Mouse (Mus musculus): ENCODE data around the gene Zfhx3.

The Zfhx3 gene

DNA sequence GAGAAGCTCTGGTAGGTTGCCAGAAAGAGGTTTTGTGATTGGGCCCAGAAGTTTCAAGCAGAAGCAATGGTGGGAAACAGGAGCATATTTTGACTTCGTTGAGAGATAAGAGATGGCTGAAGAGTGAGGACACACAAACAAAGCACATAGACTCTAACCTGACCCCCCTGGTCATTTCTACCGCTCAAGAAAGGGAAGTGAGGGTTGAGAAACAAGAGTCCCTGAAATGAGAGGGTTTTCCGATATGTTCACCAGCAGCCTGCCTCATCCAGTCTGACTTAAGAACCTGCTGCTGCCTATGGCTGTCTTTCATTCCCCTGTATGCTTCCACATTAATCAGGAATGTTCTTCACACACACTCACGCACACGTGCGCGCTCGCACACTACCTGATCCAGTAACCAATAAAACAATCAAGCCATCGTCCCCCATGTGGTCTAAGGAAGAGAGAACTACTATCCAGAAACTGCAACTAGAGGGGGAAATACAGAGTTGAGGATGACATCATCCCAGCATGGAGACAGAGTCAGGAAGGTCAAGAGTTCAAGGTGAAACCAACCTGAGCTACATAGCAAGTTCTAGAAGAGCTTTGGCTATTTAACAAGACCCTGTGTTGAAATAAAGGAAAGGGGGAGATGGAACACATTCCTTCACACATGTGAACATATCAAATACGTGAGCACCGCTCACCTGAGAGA is 649.7 kb downstream of the Zfhx3 start:
- DNase-seq (ENCODE audit: low read depth, low spot score) = no peak

DNA sequence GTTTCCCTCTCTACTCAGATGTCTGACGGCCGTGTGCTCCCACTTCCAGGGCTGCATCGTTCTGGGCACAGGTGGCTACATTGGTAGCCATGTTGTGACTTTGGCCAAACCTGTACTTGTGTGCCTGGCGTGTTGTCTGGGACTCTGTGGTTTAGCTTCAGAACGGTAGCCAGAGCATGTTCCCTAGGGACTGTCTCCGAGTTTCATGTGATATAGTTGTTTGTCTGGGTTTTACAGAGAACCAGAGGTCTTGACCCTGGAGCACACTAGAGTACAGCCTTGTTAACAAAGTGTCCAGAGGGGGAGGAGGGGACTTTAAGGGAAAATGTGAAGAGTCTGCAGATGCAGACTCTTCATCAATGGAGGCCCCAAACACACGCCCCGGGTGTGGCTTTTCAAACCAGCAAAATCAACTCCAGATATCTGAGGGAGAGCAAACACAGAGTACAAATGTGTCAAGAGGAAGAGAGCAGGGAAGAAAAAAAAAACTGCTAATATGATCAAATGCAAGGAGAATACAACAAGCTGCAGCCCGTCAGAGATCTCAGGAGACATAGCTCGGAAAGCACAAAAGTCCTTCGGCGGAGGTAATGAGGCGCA is 650.6 kb downstream of the Zfhx3 start:
- no peak for DNase-seq (ENCODE audit: low read depth, low spot score)

DNA sequence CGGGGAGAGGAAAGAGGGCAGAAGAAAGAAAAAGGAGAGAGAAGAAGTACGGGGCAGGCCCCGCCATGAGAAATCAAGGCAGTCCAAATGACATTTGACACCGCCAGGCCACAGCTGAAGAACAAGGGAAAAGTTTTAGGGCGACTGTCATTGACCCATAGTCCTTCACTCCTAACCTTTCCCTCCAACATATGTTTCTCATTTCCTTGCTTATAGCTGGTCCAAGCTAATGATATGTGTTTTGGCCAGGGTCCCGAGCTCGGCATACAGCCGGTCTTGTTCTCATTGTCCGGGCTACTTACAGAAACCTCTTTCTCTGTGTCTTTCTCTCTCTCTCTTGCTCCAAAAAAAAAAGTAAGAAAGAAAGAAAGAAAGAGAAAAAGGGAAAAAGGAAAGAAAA is 651.4 kb downstream of the Zfhx3 start:
- DNase-seq (ENCODE audit: low read depth, low spot score) = no peak

DNA sequence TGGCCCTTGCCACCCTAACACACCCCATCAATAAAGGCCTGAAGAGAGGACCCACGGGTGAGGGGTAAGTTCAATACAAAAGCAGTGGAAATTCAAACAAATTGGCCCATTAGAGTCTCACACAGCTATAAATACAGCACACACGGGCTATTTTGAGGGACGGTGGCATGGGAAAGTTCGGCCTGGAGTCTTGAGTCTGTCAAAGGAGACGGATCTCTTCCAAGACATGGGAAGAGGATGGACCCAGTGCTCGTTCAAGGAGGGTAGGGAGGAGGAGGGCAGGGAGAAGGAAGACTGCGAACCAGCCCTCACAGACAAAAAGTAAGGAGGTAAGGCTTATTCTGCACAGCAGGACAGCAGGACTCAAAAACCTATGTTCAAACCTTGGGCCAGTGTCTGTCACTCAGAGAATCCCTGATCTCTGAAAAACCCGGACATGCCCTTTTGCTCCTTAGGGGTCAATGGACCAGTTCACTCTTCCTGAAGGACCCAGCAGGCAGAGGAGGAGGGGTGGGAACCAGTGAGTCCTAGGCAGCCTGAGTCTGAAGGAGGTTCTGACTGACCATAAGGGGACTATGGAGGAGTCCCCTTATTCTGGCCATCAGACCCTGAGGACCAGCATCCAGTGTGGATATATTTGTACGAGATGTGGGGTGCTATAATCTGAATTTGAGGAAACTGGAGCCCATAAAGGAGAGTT is 652.1 kb downstream of the Zfhx3 start:
- DNase-seq (ENCODE audit: low read depth, low spot score) = no peak

DNA sequence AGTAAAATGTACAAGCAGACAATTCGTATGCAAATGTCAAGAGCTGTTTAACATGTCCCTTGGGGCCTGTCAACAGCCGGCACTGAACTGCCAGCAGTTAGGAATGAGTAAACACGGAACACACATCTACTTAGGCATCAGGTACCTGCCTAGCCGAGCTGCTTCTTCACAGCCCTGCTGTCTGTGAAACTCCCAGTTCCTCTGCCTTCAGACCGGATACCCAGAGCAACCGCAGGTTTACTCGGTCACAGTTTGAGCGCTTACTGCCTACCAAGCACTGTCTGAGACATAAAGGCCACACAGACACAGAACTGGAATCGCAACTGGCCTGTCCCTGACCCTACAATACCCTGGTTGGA is 652.6 kb downstream of the Zfhx3 start:
- no peak for DNase-seq (ENCODE audit: low read depth, low spot score)

DNA sequence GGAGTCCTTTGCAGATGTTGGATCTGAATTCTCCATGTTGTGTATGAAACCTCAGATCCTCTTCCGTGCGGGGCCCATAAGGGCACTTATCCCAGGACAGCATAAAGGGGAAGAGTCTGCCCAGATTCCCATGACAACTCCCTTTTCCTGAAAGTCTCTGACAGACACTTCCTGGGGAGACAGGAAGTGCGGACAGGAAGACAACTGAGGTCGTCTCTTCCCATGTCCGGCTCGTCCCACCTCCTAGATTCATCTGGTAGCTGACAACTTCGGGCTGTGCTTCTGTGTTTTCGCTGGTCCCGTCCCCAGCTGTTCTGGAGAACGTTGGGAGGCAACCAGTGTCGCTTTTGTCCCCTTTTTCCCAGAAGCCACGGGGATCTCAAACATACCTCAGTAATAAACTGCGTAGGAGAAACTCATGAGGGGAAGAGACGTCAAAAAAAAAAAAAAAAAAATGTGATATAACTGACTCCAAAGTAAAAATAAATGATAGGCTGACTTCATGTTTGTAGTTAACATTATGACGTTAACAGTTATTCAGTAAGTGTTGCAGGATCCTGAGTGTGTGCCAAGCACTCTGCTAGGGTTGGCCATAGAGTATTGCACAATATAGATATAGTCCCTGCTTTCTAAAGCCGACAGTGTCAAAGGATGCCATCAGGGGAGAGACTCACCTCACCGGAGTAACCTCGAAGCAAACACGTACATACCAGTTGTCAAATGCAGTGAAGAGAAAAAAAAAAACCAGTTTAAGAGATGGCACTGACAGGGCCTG is 653.5 kb downstream of the Zfhx3 start:
- no peak for DNase-seq (ENCODE audit: low read depth, low spot score)

DNA sequence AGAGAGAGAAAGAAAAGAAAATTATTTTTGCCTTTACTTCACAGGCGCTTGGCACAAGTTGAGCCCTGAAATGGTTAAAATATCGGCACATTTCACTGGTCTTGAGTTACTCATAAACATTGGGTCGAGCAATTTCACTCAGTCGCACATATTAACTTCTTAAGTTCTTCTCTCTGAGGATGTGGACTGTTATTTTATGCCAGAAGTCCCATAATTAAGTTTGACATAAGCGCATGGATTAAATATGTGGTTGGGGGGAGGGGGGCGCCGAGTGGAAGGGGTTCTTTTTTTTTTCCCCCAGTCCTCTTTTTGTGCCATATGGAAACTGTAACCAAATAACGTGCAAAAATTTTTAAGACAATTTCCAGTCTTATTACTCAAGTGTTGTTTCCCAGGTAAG is 656.6 kb downstream of the Zfhx3 start:
- no peak for DNase-seq (ENCODE audit: low read depth, low spot score)

DNA sequence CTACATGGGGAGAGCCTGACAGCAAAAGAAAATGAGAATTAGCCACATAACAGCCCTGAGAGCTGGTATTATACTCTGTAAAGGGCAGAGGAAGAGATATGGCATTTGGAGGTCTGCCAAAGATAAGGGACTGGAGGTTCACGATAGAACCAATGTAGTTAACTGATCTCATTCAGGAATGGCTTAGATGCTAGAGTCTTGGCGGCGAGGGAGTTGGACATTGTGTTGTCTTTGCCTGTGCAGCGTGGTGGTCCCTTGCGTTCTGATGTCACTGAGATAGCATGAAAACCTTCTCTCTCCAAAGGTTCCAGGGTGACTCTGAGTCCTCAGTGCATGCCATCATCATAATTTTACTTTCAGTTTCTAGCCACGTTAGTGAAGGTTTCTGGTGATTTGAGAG is 657.1 kb downstream of the Zfhx3 start:
- no peak for DNase-seq (ENCODE audit: low read depth, low spot score)

DNA sequence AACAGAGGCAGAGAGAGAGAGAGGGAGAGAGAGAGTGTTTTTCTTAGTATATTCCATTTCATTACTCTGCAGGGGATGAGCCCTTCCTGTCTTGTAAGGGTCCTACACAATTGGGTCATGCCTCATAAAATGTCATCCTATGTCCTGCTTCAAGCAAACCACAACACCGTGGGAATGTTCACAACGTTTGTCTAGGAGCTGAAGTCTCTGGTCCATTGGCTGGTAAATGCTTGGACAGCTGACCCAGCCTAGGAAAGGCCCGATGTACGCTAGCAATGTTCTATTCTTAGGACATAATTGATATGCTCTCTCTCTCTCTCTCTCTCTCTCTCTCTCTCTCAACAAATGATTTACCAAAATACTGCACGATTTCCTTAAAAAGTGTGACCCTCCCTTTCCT is 666.2 kb downstream of the Zfhx3 start:
- DNase-seq (ENCODE audit: low read depth, low spot score) = no peak

DNA sequence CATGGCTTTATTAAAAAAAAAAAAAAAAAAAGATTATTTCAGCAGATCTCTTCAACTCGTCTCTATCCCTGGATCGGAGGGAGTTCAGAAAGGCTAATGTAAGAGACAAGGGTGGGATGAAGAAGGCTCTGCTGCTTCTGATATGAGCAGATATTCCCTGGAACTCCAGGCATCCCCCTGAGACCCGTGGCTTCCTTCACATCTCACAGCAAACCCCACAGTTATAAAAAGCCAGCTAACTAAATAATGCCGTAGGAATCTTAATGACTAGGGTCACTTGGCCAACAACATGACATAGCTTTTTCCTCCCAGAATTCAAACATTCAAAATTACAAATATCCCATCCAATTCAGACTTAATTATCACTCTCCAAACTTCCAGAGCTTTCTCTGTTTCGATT is 666.7 kb downstream of the Zfhx3 start:
- no peak for DNase-seq (ENCODE audit: low read depth, low spot score)

DNA sequence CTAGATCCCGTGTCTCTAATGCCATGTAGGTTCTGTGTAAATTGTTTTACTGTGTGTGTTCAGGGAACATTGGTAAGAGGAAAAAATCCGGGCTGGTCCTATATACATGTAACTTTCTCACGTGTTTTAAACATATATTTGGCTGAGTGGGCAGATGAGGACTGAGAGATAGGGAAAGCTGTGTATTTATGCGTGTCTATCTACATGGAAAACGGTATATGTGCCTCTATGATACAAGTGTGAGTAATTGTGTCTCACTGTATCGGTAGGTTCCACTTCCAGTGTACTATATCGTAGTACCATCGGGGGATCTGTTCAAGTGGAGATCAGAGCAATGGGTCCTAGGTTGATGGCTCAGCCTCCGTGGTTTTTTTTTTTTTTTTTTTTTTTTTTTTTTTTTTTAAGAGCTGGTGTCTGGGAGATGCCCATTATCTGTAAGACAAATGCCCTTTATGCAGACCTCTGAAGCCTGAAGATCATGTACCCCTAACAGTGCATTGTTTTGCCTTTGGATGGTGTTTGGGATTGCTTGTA is 668.8 kb downstream of the Zfhx3 start:
- no peak for DNase-seq (ENCODE audit: low read depth, low spot score)

DNA sequence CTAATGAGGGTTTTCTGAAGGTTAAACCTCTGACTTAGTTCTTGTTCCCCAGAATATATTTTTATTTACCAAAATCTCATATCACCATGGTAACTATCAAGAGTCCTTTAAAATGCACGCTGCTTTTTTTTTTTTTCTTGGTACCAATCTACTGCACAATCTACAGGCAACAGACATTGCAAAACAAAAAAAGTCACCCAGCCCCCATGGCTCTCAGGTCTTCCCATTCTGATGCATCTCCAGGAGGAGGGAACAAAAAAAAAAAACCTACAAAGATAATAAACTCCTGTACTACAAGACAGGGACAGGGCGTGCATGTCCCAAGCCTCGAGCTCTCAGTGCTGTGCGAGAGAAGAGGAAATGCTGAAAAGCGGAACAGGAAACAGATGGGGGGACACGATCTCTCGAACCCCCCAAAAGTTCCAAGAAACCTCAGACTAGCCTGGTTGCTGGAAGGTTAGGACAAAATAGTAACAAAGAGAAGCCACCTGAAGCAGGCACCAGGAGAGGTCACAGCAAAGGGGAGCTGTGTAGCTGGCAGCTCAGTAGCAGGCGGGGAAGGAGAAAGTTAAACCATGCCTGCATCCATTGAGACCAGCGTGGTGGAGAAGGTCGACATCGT is 669.5 kb downstream of the Zfhx3 start:
- no peak for DNase-seq (ENCODE audit: low read depth, low spot score)

DNA sequence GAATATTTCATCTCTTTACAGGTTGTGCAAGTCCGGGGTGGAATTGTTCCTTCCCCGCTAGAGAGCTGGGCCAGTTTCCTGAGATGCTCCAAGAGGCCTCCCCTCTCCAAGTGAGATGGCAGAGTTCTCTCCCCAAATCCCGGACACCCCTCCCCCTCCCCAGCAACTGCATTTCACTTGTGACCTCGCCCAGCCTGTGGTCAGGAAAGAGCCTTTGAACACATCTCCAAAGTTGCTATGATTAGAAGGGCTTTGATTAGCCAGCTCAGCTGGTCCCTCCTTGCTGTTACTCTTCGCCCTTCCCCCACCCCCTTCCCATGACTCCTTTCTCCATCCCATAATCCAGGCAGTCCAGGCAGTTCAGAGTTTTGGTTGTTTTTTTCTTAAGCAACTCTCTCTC is 670.4 kb downstream of the Zfhx3 start:
- DNase-seq (ENCODE audit: low read depth, low spot score) = no peak

DNA sequence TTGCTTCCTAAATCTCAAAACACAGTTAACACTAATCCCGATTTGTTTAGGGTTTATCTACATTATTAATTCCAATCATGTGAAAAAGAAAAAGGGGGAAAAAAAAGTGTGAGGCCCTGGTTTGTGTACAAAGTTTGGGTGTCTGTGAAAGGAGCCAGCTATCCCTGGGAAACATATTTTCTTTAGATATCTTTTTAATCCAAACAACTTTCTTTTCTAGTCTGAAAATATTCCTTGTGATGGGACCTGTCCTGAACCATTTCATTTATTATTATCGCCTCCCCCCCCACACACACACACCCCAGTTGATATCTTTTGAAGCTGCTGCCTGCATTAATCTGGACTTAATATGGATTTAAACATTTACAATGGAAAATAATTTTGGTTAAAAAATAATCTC is 670.8 kb downstream of the Zfhx3 start:
- no peak for DNase-seq (ENCODE audit: low read depth, low spot score)

DNA sequence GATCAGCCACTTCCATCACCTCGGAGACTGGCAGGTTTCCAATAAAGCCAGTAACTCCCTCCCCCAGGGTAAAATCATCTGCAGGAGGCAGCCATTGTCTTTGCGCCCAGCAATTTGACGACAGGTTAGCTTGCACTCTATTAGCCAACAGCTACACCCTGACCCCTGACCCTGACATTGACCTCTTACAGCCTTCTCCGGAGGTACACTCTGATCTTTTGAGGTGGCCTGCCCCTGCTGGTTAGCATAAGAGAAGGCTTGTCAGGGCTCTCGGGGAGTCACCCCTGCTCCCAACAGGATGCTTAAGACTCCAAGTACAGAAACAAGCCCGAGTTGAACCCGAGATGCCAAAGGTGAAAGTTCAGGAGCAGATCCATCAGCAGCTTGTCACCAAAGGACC is 678.9 kb downstream of the Zfhx3 start:
- DNase-seq (ENCODE audit: low read depth, low spot score) = no peak

DNA sequence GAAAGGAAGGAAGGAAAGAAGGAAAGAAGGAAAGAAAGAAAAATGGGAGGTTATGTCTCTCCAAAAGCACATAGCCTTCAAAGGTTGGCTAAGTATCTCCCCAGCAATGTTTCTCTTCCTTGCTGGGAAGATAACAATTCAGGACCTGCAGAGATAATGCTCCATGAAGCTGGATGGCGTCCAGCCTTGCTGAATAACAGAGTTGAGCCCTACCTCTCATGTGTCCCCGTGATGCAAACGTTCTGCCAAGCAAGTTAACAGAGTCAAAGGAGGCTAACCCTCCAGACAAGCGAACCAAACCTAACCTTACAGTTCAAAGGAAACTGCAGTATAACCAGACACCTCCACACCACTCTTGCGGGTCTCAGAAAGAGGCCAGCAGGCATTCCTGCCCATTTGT is 681.2 kb downstream of the Zfhx3 start:
- no peak for DNase-seq (ENCODE audit: low read depth, low spot score)

DNA sequence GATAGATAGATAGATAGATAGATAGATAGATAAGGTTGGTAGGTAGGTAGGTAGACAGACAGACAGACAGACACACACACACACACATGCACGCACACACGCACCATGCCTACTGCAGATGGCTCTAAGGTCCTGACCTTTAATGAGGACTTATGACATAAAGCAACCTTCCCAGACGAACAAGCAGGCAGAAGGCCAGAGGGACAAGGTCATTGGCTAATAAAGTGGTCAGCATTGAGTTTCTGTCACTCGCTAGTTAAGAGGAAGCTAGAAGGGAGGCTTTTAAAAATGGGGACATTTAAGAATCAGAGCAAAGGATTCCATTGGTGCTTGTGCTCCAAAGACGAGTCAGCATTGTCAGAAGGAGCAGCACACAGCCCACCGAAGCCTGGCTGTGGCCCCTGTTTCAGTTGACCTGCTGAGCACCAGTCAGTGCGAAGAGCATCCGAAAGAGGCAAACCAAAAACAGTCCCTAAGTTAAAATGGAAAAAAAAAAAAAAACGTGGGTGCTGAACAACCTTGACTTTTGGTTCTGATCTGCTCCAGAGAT is 683.2 kb downstream of the Zfhx3 start:
- no peak for DNase-seq (ENCODE audit: low read depth, low spot score)

DNA sequence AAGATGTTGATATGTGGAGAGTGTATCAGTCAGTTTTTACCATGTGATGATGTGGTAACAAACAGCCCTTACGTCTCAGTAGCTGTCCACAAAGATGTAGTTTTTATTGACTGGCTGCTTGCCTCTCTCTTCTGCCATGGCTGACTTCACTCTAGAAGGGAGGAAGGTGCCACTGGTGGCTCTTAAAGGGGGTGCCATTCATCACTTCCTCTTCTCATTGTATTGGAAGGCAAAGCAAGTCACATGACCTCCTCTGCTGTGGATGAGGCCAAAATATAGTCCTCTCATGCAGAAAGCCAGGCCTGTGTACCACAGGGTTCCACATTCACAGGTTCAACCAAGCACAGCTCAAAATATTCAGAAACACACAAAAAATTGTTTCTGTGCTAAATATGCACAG is 688.6 kb downstream of the Zfhx3 start:
- DNase-seq (ENCODE audit: low read depth, low spot score) = no peak

DNA sequence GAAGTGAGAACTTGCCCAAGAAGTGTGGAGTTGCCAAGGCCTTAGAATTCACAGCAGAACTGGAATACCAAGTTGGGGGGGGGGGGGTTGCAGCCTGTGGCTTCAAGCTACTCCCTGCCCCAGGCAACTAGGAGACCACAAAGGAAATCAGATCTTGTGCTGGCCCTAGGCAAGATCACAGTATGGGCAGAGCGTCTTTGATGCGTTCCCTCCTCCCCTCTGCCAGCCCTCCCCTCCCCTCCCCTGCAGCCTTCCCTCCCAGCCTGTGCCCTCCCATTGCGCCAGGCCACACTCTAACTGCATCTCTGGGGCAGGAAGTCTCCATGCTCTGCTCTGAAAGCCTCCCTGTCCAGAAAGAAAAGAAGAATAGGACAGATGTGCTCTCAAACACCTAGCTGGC is 691.8 kb downstream of the Zfhx3 start:
- DNase-seq (ENCODE audit: low read depth, low spot score) = no peak

DNA sequence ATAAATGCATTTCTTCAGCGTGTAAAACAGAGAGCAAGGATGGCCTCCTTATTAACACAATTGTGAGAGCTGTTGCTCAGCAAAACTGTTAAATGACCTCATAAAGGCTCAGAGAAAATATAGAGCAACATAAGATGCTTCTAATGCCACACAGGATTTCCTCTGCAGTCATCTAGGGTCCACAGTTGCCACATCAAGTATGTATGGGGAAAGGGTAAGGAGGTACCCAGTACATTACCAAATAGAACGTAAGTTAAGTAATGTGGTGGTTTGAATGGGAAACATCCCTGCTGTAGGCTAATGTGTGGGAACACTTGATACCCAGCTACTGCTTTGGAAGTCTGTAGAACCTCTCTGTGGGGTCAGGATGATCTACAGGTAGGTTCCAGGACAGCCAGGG is 695.4 kb downstream of the Zfhx3 start:
- no peak for DNase-seq (ENCODE audit: low read depth, low spot score)

DNA sequence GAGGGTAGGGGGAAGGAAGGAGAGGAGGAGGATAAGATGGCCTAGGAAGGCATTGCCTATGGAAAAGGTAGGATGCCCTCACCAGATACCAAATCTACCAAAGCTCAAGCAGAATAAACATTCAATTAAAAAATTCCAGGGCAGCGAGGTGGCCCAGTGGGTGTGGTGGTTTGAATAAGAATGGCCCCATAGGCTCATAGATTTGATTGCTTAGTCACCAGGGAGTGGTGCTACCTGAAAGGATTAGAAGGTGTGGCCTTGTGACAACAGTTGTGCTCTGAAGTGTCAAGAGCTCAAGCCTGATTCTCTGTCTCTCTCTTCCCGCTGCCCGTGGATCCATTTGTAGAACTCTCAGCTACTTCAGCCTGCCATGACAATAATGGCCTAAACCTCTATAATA is 703.2 kb downstream of the Zfhx3 start:
- DNase-seq (ENCODE audit: low read depth, low spot score) = no peak

DNA sequence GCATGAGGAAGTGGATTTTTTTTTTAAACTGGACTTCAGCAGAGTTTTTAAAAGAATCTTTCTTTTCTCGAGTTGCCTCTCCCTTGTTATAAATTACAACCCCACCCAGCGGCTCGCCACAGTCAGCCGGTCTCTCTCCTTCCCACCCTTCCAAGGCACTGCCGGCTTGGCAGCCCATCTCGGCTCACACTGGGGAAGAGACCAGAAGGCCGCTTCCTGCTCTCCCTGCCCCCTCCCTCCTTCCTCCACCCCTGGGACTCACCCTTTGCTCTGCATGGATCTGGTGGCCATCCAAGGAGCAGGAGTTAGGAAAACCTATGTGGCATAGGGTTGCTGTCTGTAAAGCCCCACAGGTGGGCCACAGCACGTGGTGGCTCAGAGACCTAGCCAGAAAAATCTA is 705.1 kb downstream of the Zfhx3 start:
- DNase-seq (ENCODE audit: low read depth, low spot score) = no peak
